Mouse (Mus musculus): ENCODE data around the gene Hcn1.

Gene Hcn1

DNA sequence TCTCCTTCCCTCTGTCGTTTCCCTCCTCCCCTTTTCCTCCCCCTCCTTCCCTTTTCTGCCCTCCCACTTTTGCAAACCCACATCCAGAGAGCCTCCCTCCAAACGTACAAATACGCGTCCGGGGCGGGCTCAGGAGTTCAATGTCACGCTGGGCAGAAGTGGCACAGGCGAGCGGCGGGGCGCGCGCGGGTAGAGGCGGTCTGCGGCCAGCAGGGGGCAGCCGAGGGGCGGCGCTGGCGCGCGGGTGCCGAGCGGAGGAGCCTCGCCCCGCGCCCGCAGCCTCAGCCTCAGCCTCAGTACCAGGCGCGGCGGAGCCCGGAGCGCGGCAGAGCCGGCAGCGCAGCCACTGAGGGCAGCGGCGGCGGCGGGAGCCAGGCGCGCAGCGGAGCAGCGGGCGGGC, at the start of gene Hcn1:
Hcn1 (plus strand) TSS at position 140 of the 400 bp plus-strand sequence.
- peak; percentile 28 for DNase-seq (ENCODE audit: low spot score)

- DNase-seq (ENCODE audit: low spot score): no peak
Measured at GRCm38 (mm10) chr13:117567251-117567650, 34.9 kb upstream of the Hcn1 start.

DNA sequence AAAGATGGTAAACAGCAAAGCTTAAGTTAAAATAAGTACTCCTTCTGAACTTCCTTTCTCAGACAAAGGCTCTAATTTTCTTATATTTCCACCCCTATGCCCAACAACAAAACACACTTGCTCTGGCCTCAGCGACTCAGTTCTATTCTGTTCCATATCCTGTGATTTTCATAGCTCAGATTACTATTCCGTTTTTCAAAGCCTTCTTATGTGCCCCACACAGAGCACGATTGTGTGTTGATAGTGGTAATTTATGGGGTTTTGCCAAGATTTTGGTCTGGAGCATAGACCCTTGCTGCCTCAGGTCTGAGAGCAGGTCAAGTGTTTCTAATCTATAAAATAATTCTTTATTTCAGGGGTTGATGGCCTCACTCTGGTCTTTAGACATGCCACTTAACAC, 30.4 kb upstream of the Hcn1 start:
- DNase-seq (ENCODE audit: low spot score): no peak

GRCm38 (mm10) chr13:117594494-117595182, 7.5 kb upstream of the Hcn1 start:
- no peak for DNase-seq (ENCODE audit: low spot score)

- no peak for DNase-seq (ENCODE audit: low spot score)
Measured at GRCm38 (mm10) chr13:117595183-117595532, 7.0 kb upstream of the Hcn1 start.

GRCm38 (mm10) chr13:117601331-117601965, 672 bp upstream of the Hcn1 start:
- DNase-seq (ENCODE audit: low spot score): no peak

DNA sequence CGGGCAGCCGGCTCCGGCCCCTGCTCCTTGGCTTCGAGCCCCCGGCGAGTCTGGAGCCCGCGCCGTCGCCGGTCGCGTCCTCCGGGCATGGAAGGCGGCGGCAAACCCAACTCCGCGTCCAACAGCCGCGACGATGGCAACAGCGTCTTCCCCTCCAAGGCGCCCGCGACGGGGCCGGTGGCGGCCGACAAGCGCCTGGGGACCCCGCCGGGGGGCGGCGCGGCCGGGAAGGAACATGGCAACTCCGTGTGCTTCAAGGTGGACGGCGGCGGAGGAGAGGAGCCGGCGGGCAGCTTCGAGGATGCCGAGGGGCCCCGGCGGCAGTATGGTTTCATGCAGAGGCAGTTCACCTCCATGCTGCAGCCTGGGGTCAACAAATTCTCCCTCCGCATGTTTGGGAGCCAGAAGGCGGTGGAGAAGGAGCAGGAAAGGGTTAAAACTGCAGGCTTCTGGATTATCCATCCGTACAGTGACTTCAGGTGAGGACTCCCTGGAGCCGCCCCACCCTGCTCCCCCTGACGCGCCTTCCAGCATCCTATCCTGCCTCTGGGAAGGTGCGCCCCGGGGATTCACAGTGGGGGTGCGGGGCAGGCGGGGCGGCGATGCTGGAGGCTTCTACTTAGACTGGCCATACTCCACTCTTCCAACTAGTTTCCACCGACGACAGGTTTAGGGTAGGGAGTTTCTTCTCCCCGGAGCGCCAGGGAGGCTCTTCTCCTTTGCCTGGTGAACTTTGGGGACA, 668 bp downstream of the Hcn1 start:
- no peak for DNase-seq (ENCODE audit: low spot score)

- DNase-seq (ENCODE audit: low spot score): no peak
Measured at GRCm38 (mm10) chr13:117603421-117603820, 1.3 kb downstream of the Hcn1 start.

DNA sequence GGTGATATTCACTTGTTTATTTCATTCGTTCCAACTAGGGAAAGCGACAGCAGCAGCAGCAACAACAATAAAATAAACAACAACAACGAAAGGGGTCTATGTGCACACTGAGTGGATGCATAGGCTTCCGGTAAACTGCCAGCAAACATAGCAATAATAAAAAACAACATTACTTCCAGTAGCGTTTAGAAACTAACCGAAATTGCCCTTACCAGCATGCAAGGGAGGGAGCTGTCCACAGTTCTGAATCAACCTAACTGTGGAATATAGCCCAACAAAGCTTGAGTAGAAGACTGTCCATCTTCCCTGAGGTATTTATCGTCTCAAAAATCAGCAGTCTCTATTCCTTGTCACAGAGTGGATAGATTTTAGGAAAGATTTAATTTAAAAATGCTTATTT, 2.0 kb downstream of the Hcn1 start:
- no peak for DNase-seq (ENCODE audit: low spot score)

DNA sequence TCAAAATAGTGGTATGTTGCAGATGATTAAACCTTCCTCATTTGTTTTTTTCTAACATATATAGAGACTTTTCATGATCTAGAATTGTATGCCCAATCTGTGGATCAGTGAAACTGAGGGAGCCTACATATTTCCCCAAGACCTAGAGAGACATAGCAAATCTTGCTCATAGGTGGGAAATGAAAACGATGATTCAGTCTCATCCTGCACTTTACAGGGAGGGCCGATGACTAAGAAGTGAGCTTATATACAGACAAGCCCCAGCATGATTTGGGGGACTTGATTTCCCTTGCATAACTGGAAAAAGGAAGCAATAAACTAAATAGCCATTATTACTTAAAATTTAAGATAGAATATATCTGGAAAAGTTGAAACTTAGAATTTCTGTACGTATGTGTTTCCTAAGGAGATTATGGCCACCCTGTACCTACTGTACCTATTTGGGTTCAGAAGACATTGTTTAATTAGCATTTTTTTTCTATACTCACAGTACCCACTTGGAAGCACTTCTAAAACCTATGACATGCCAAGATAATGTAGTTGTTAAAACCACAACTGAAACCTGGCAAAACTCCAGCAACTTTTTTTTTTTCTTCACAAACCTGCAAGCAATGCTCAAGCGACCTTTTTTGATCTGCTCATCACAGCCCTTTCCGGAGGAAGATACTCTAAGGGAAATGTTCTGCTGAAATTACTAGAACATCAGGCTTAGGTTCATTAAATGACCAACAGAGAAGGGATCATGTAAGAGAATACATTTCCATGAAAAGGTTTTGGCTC, 3.0 kb downstream of the Hcn1 start:
- no peak for DNase-seq (ENCODE audit: low spot score)

DNA sequence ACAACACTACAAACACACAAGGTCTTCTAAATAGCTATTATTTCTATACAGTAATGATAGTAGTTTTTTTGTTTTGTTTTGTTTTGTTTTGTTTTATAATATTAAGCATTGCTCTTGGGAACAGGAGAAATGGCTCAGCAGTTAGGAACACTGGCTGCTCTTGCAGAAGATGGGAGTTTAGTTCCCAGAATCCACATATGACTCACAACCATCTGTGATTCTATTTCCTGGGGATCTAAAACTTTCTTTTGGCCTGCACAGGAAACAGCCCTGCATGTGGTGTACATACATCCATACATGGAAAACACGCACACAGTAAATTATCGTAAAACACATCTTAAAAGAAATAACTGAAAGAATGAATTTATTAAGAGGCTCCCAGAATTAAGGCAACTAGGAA, 9.8 kb downstream of the Hcn1 start:
- DNase-seq (ENCODE audit: low spot score): no peak

- DNase-seq (ENCODE audit: low spot score): no peak
Measured at GRCm38 (mm10) chr13:117619544-117619943, 17.4 kb downstream of the Hcn1 start.

GRCm38 (mm10) chr13:117657501-117657900, 55.4 kb downstream of the Hcn1 start:
- DNase-seq (ENCODE audit: low spot score): no peak

DNA sequence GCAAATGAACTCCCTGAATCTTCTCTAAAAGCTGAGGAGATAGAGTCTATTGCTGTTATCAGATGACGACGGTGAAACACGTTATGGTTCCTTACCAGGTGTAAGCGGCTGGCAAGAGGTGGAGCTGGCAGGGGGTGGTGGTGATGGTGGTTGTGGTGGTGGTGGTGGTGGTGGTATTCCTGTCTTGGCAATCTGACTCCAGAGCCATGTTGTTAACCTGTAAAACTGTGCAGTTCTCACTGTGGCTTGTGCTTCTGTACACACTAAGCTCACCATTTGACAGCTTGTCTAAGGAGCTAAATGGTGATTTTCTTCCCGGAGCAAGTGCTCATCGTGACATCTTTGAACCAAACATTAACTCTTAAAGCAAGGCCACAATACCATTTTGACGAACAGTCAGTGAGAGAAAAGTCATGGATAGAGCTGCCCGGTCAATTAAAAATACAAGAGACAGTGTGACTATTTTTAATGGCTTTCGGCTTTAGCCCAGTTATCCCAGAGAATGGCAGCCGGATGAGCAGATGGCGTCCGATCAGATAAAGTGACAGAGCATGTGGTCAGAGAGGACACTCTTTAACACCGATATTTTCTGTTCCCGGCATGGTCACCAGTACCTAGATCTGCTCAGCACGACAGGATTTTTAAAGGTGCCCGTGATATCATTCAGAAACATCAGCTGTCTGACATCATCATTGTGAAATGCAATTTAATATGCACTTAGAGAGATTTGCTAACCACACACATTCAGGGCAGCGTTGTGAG, 56.5 kb downstream of the Hcn1 start:
- DNase-seq (ENCODE audit: low spot score): no peak

DNA sequence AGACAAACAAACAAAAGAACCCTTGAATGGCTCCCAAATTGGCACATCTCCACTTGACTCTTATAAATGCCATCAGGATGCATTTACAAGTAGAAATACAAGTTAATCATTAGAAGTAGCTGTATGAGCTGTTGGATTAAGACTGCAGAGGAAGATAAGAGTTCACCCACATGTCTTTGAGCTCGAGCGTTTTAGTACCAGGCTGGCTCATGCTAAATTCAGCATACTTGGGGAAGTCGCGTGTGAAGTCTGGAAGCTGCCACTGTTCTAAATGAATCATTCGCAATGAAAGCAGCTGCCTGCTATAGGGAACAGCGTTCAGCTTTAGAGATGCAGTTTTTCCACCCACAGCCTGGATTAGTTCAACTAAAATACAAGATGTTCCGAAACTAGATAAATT, 57.4 kb downstream of the Hcn1 start:
- DNase-seq (ENCODE audit: low spot score): no peak

DNA sequence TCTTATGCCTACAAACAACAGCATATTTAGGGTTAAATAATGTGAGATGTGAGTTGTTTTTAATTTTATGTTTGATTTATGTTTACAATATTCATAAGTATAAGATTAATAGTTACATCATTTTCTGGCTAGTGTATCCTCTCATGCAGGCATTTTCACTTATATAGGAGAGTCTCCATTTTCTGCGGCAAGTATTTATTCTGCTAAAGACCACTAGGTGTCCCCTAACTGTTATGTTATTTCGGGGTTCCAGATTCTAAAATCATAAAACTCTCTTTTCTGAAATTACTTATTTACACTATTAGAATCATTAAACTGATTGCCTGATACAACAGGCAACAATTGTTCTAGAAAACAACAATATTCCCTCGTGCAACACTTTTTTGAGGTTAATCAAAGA, 60.5 kb downstream of the Hcn1 start:
- no peak for DNase-seq (ENCODE audit: low spot score)

- DNase-seq (ENCODE audit: low spot score): no peak
Measured at GRCm38 (mm10) chr13:117669303-117669702, 67.2 kb downstream of the Hcn1 start.

GRCm38 (mm10) chr13:117671851-117672250, 69.7 kb downstream of the Hcn1 start:
- DNase-seq (ENCODE audit: low spot score): no peak

DNA sequence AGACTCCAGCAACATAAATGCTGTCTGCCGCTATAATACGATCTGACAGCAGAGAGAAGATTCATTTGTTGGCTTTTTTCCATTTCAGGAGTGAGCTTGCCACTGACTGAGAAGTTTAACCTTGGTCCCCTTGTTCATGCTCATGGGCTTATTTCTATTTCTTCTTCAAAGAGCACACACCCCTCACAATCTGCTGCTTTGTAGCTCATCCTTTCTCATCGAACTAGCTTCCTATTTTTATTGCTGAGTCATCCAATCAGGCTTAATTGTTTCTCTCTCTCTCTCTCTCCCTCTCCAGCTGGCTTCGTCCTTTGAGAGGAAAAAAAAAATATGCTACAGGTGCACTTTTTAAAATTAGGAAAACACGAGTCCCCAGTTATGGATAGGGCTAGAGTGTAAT, 74.3 kb downstream of the Hcn1 start:
- no peak for DNase-seq (ENCODE audit: low spot score)

DNA sequence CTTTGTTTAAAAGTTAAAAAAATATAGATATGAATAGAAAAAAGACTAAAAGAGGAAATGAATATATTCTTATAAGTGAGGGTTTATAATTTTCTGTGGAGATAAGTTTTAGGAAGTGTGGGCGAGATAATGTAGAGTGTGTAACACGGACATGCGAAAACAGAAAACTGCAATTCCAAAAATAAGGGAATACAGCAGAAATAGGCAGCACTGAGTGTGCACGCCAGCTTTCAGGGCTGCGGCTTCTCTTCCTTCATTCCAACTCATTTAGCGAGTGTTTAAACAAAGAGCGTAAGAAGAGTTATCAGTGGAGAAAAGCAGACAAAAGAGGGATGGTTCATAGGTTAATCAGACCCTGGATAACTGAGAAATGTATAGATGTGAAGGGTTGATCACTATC, 85.5 kb downstream of the Hcn1 start:
- DNase-seq (ENCODE audit: low spot score): no peak

- no peak for DNase-seq (ENCODE audit: low spot score)
Measured at GRCm38 (mm10) chr13:117694729-117695332, 92.7 kb downstream of the Hcn1 start.

All from urinary bladder, postnatal 10 days (tissue).